Mouse (Mus musculus) cerebellum, adult 2 months (tissue): ENCODE measurements at regions not wholly inside any gene's neighbourhood (a gene's known extent, or its start where the extent isn't known, plus 50 kb on each side); places are given as distances from the start of the nearest gene placed in this dataset.

Source experiments
- CTCF ChIP-seq: fragments of 200-500 bp; IDR thresholded peaks from 2 replicates; pipeline ENCODE4 v1.5.1; 2011; ENCODE audit warnings: low read depth, mild to moderate bottlenecking, control low read depth, low read length, moderate library complexity, borderline replicate concordance; ENCODE audit not compliant: insufficient read depth
- POLR2A ChIP-seq: fragments of 200-500 bp; IDR thresholded peaks from 2 replicates; pipeline ENCODE4 v1.6.1; 2011; ENCODE audit warnings: low read length, control low read depth, borderline replicate concordance; ENCODE audit not compliant: insufficient read depth

DNA sequence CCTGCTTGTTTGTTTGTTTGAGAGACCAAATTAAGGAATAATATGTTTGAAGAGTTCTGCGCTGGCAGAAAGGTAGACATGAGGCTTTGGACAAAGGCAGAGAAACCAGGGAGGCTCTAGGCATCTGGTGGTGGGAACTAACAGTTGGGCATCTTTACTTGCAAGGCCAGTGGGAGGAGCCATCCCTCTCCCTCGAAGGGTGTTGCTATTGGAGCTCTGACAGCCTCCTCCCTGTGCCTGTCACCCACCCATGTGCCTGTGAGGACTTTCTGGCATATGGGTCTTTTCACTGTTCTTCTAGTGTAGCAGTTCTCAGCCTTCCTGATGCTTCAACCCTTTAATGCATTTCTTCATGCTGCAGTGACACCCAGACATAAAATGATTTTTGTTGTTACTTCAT is 206.7 kb upstream of the Prok2 start:
- TF ChIP-seq CTCF (no peak), POLR2A (no peak)
